Mouse (Mus musculus) MEL (cell line): ENCODE data around the gene Dtx4. TPM values are rescaled to one million over a fixed set of nuclear protein-coding genes. Genes with fewer than 3 reads are reported as not detected.

Source experiments
- DNase-seq: peaks from one replicate; pipeline ENCODE4 v3.0.0; 2011; ENCODE audit warnings: low read depth, low spot score
- H3K27ac ChIP-seq: 2 replicates; pipeline ENCODE4 v1.5.1; 2012; ENCODE audit warnings: low read depth, mild to moderate bottlenecking, control low read depth, low read length, moderate library complexity; ENCODE audit not compliant: control insufficient read depth
- H3K27me3 ChIP-seq, 2 experiments: fragments of 150-350 bp in 1 of 2; sonication (generic) in 1 of 2; 2 replicates each; pipeline ENCODE4 v1.6.1; 2012; ENCODE audit warnings: low read length in 2 of 2, mild to moderate bottlenecking in 2 of 2, improper control_type of control experiment in 1 of 2, moderate library complexity in 1 of 2; ENCODE audit not compliant: insufficient read depth in 2 of 2, control insufficient read depth in 1 of 2
- H3K36me3 ChIP-seq, 2 experiments: 2 replicates each; pipeline ENCODE4 v1.6.1; 2012 to 2014; ENCODE audit warnings: low read length in 2 of 2, improper control_type of control experiment in 1 of 2, inconsistent platforms in 1 of 2, mild to moderate bottlenecking in 1 of 2; ENCODE audit not compliant: insufficient read depth in 2 of 2, control insufficient read depth in 1 of 2
- H3K4me1 ChIP-seq, 2 experiments: fragments of 150-350 bp in 1 of 2; sonication (generic) in 1 of 2; 2 replicates each; pipeline ENCODE4 v1.6.1; 2012; ENCODE audit warnings: low read length in 2 of 2, improper control_type of control experiment in 1 of 2, mild to moderate bottlenecking in 1 of 2; ENCODE audit not compliant: insufficient read depth in 2 of 2, control insufficient read depth in 1 of 2
- H3K4me3 ChIP-seq, 2 experiments: fragments of 150-350 bp in 1 of 2; sonication (generic) in 1 of 2; 2 replicates each; pipeline ENCODE4 v1.5.1; 2012; ENCODE audit warnings: low read depth in 2 of 2, low read length in 2 of 2, mild to moderate bottlenecking in 2 of 2, moderate library complexity in 2 of 2, control low read depth in 1 of 2, improper control_type of control experiment in 1 of 2; ENCODE audit not compliant: control insufficient read depth in 1 of 2, insufficient read depth in 1 of 2
- H3K79me2 ChIP-seq: 2 replicates; pipeline ENCODE4 v1.6.1; 2012; ENCODE audit warnings: mild to moderate bottlenecking, low read length, moderate library complexity; ENCODE audit not compliant: control insufficient read depth, poor library complexity, insufficient read depth
- H3K9ac ChIP-seq: 2 replicates; pipeline ENCODE4 v1.6.1; 2012; ENCODE audit warnings: low read depth, mild to moderate bottlenecking, control low read depth, low read length, moderate library complexity; ENCODE audit not compliant: control insufficient read depth, poor library complexity, severe bottlenecking
- H3K9me3 ChIP-seq: fragments of 150-350 bp; sonication (generic); replicated peaks from 2 replicates; pipeline ENCODE4 v1.6.1; 2012; ENCODE audit warnings: mild to moderate bottlenecking, low read length, improper control_type of control experiment, moderate library complexity; ENCODE audit not compliant: insufficient read depth
- CTCF ChIP-seq, 3 experiments: IDR thresholded peaks in 2 of 3; conservative IDR thresholded peaks in 1 of 3; 2 replicates each; pipeline ENCODE4 v1.5.1; 2011 to 2012; ENCODE audit warnings: low read length in 3 of 3, low read depth in 2 of 3, mild to moderate bottlenecking in 2 of 3, improper control_type of control experiment in 1 of 3, inconsistent platforms in 1 of 3, mixed read lengths in 1 of 3, moderate library complexity in 1 of 3; ENCODE audit not compliant: control insufficient read depth in 1 of 3, insufficient read depth in 1 of 3, poor library complexity in 1 of 3, severe bottlenecking in 1 of 3
- ELF1 ChIP-seq: IDR thresholded peaks from 2 replicates; pipeline ENCODE4 v1.6.1; 2014; ENCODE audit warnings: low read depth, mild to moderate bottlenecking, inconsistent platforms, low read length, improper control_type of control experiment, moderate library complexity
- EP300 ChIP-seq, 2 experiments: IDR thresholded peaks; 2 replicates each; pipeline ENCODE4 v1.6.1; 2011; ENCODE audit warnings: improper control_type of control experiment in 2 of 2, low read length in 2 of 2, low read depth in 1 of 2, mild to moderate bottlenecking in 1 of 2
- GABPA ChIP-seq: IDR thresholded peaks from 2 replicates; pipeline ENCODE4 v1.6.1; 2012; ENCODE audit warnings: low read depth, mild to moderate bottlenecking, inconsistent platforms, low read length, improper control_type of control experiment, moderate library complexity
- KAT2A ChIP-seq: conservative IDR thresholded peaks from 2 replicates; pipeline ENCODE4 v1.6.1; 2012; ENCODE audit warnings: low read depth, low read length, improper control_type of control experiment, inconsistent platforms
- MAZ ChIP-seq: IDR thresholded peaks from 2 replicates; pipeline ENCODE4 v1.6.1; 2012; ENCODE audit warnings: low read depth, mild to moderate bottlenecking, inconsistent platforms, low read length, improper control_type of control experiment
- MXI1 ChIP-seq: IDR thresholded peaks from 2 replicates; pipeline ENCODE4 v1.6.1; 2011; ENCODE audit warnings: mild to moderate bottlenecking, low read depth, low read length, improper control_type of control experiment
- POLR2A ChIP-seq, 2 experiments: IDR thresholded peaks; 2 replicates each; pipeline ENCODE4 v1.6.1; 2011 to 2012; ENCODE audit warnings: low read length in 2 of 2, mild to moderate bottlenecking in 2 of 2, control low read depth in 1 of 2, improper control_type of control experiment in 1 of 2, low read depth in 1 of 2, moderate library complexity in 1 of 2; ENCODE audit not compliant: control insufficient read depth in 1 of 2, insufficient read depth in 1 of 2, poor library complexity in 1 of 2
- RCOR1 ChIP-seq: IDR thresholded peaks from 2 replicates; pipeline ENCODE4 v1.6.1; 2012; ENCODE audit warnings: low read depth, mild to moderate bottlenecking, inconsistent platforms, low read length, improper control_type of control experiment
- SMC3 ChIP-seq: IDR thresholded peaks from 2 replicates; pipeline ENCODE4 v1.6.1; 2011; ENCODE audit warnings: low read depth, low read length, improper control_type of control experiment
- ZC3H11A ChIP-seq: IDR thresholded peaks from 2 replicates; pipeline ENCODE4 v1.6.1; 2012; ENCODE audit warnings: low read depth, mild to moderate bottlenecking, inconsistent platforms, low read length, improper control_type of control experiment
- ZMIZ1 ChIP-seq: IDR thresholded peaks from 2 replicates; pipeline ENCODE4 v1.6.1; 2012; ENCODE audit warnings: low read depth, mild to moderate bottlenecking, inconsistent platforms, low read length, improper control_type of control experiment, moderate library complexity
- polyA plus RNA-seq, 2 experiments: library from polyadenylated mRNA; stranded (reverse) in 1 of 2; unstranded in 1 of 2; fragments of >175 nt in 1 of 2; fragments of >200 nt in 1 of 2; gene quantifications; 2 replicates each; pipeline versions ENCODE4 v1.2.1 to v1.2.4; 2012; ENCODE audit warnings: low replicate concordance in 2 of 2, low read depth in 1 of 2; ENCODE audit not compliant: insufficient read length in 2 of 2, insufficient read depth in 1 of 2, missing spikeins in 1 of 2
- total RNA-seq: library from RNA; depleted of rRNA; stranded (reverse); fragments of 300-350 nt; gene quantifications from 2 replicates; pipeline ENCODE4 v1.2.3, GENCODE M21; 2012; rRNA removed

The Dtx4 gene
- total and polyA plus RNA-seq, 3 experiments = 2.2 to 8.8 TPM; not detected in 1

GRCm38 (mm10) chr19:12417361-12417760, 83.9 kb downstream of the Dtx4 start, which contains the start of gene Olfr1441:
Gene Olfr1441 (plus strand): TSS chr19:12417433.
- Histone ChIP-seq H3K36me3 (no peaks in the 10 kb centered on the region), H3K27ac (no peak within 1 kb of the TSS), H3K27me3 (no peaks in the 10 kb centered on the region), H3K79me2 (no peaks in the 10 kb centered on the region), H3K9me3 (no peaks in the 10 kb centered on the region), H3K4me1 (no peaks in the 10 kb centered on the region), H3K9ac (no peak within 1 kb of the TSS), H3K4me3 (no peak within 1 kb of the TSS)
- DNase-seq = no peak
- TF ChIP-seq RCOR1 (no peak), EP300 (IDR thresholded peaks at IDR 0.05; ENCODE audit: low read depth in 1 of 2, low read length in 2 of 2) (no peak), ZC3H11A (no peak), GABPA (no peak), CTCF (IDR thresholded peaks at IDR 0.05 in 2 of 3, conservative IDR thresholded peaks at IDR 0.05 in 1 of 3; ENCODE audit: control insufficient read depth in 1 of 3, insufficient read depth in 1 of 3, low read depth in 2 of 3, low read length in 3 of 3, poor library complexity in 1 of 3, severe bottlenecking in 1 of 3) (no peak), MAZ (no peak), ELF1 (no peak), KAT2A (no peak), MXI1 (no peak), POLR2A (IDR thresholded peaks at IDR 0.05; ENCODE audit: control insufficient read depth in 1 of 2, insufficient read depth in 1 of 2, low read depth in 1 of 2, low read length in 2 of 2, poor library complexity in 1 of 2) (no peak), ZMIZ1 (no peak), SMC3 (no peak)

Other genes starting within 250 kb of the Dtx4 start
- gene Olfr235, start 240.4 kb downstream of the Dtx4 start, total RNA-seq = not detected in 2 replicates
- not detected for gene Olfr235, start 240.4 kb downstream of the Dtx4 start, polyA plus RNA-seq
- not detected in 2 replicates for gene Olfr1434, start 221.6 kb downstream of the Dtx4 start, total RNA-seq
- not detected for gene Olfr1434, start 221.6 kb downstream of the Dtx4 start, polyA plus RNA-seq
- not detected in 2 replicates for gene Olfr1436, start 202.3 kb downstream of the Dtx4 start, total RNA-seq
- gene Olfr1436, start 202.3 kb downstream of the Dtx4 start, polyA plus RNA-seq = not detected
- not detected in 2 replicates for gene Olfr1437, start 176.4 kb downstream of the Dtx4 start, total RNA-seq
- not detected for gene Olfr1437, start 176.4 kb downstream of the Dtx4 start, polyA plus RNA-seq
- not detected in 2 replicates for gene Olfr1438-ps1, start 165.5 kb downstream of the Dtx4 start, total RNA-seq
- gene Olfr1438-ps1, start 165.5 kb downstream of the Dtx4 start, polyA plus RNA-seq = under 1 TPM in 1 of 2 experiments, not detected in 1; 0.03 TPM
- not detected in 2 replicates for gene Olfr1440, start 114.2 kb downstream of the Dtx4 start, total RNA-seq
- gene Olfr1440, start 114.2 kb downstream of the Dtx4 start, polyA plus RNA-seq = under 1 TPM in 1 of 2 experiments, not detected in 1; 0.01 TPM
- gene Olfr1441, start 84.0 kb downstream of the Dtx4 start, total RNA-seq = not detected in 2 replicates
- under 1 TPM in 1 of 2 experiments, not detected in 1; 0.03 TPM for gene Olfr1441, start 84.0 kb downstream of the Dtx4 start, polyA plus RNA-seq
- gene Pfpl, start 73.5 kb downstream of the Dtx4 start, total RNA-seq = not detected in 2 replicates
- gene Pfpl, start 73.5 kb downstream of the Dtx4 start, polyA plus RNA-seq = not detected
- not detected in 2 replicates for gene Mpeg1, start 40.7 kb downstream of the Dtx4 start, total RNA-seq
- under 1 TPM in 1 of 2 experiments, not detected in 1; 0.07 TPM for gene Mpeg1, start 40.7 kb downstream of the Dtx4 start, polyA plus RNA-seq
- gene Fam111a, start 44.3 kb upstream of the Dtx4 start, total RNA-seq = 53.1 and 56.1 TPM in 2 replicates
- gene Fam111a, start 44.3 kb upstream of the Dtx4 start, polyA plus RNA-seq = 100 to 1,000 TPM in 1 of 2 experiments, 10 to 100 TPM in 1; 75.9 to 157 TPM
- gene Gm4952, start 98.5 kb upstream of the Dtx4 start, total RNA-seq = not detected in 2 replicates
- under 1 TPM in 1 of 2 experiments, not detected in 1; 0.06 TPM for gene Gm4952, start 98.5 kb upstream of the Dtx4 start, polyA plus RNA-seq
- not detected in 2 replicates for gene Glyat, start 131.9 kb upstream of the Dtx4 start, total RNA-seq
- not detected for gene Glyat, start 131.9 kb upstream of the Dtx4 start, polyA plus RNA-seq
- not detected in 2 replicates for gene Olfr1442, start 169.0 kb upstream of the Dtx4 start, total RNA-seq
- not detected for gene Olfr1442, start 169.0 kb upstream of the Dtx4 start, polyA plus RNA-seq
- not detected in 2 replicates for gene Olfr1443, start 176.7 kb upstream of the Dtx4 start, total RNA-seq
- gene Olfr1443, start 176.7 kb upstream of the Dtx4 start, polyA plus RNA-seq = not detected
- gene Keg1, start 194.3 kb upstream of the Dtx4 start, total RNA-seq = not detected in 2 replicates
- not detected for gene Keg1, start 194.3 kb upstream of the Dtx4 start, polyA plus RNA-seq